Mouse (Mus musculus): ENCODE results near the gene Dock9. TPM values are rescaled to one million over a fixed set of nuclear protein-coding genes. Genes with fewer than 3 reads are reported as not detected.

Gene Dock9
- polyA plus RNA-seq, 1 experiment from 2014 or later: 11.1 TPM

DNA sequence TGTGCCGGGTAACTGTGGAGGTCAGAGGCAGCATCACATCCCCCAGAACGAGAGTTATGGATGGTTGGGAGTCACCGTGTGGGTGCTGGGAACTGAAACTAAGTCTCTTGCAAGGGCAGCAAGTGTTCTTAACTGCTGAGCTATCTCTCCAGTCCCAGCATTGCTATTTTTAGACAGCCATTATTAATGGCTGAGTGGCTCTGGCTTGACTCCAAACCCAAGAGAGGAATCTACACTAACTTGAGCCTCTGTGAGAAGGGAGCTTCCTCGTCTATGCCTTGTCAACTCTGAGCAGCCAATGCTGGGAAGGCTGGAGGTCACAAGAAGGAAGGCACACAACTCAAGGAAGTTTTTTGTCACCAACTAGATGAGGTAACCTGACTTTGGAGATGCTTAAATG, 275.9 kb downstream of the Dock9 start:
- Histone ChIP-seq H3K4me2 (ENCODE audit: low read length) (no peak overlapping the region), H3K4me3 (replicated peaks; ENCODE audit: low read depth, low read length) (no peak overlapping the region), H3K27me3 (ENCODE audit: insufficient read depth, low read length) (no peaks in the 10 kb centered on the region), H3K9me3 (replicated peaks; ENCODE audit: low read length) (no peaks in the 10 kb centered on the region), H3K9ac (ENCODE audit: low read depth, low read length) (no peak overlapping the region), H3K27ac (no peak overlapping the region), H3K36me3 (ENCODE audit: insufficient read depth, low read length) (no peaks in the 10 kb centered on the region), H3K4me1 (replicated peaks; ENCODE audit: insufficient read depth, low read length) (0 out of 2 replicates have a peak, but pooled peaks cover 3% of the 10 kb centered on the region)
- TF ChIP-seq CTCF (IDR thresholded peaks at IDR 0.05; ENCODE audit: low read depth): no peak
- 36% methylated on average over 4 of the region's 4 CpGs for WGBS
- ATAC-seq (replicated peaks; ENCODE audit: low FRiP score, low read depth) (no peak), DNase-seq (ENCODE audit: low spot score) (peak; percentile 68)

DNA sequence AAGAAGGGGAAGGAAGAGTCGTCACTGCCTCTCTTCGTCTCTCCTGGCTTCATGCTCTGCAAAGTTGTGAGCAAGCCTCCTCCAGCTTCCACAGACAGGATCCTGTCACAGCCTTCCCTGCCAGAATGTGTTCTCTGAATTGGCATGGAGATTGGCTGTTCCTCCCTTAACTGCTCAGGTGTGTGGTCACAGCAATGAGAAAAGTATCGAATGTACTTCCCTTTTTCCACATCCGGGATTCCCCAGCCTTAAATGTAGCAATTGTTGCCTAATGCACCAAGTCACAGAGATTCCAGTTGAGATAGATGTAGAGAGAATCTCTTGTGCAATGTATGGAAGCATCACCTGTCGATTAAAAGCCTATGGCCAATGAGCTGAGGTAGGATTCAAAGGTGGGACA, 280.8 kb downstream of the Dock9 start:
- Histone ChIP-seq H3K27me3 (ENCODE audit: insufficient read depth, low read length) (no peaks in the 10 kb centered on the region), H3K27ac (no peak overlapping the region), H3K4me1 (replicated peaks; ENCODE audit: insufficient read depth, low read length) (0 out of 2 replicates have a peak, but pooled peaks cover under 1% of the 10 kb centered on the region), H3K36me3 (ENCODE audit: insufficient read depth, low read length) (no peaks in the 10 kb centered on the region), H3K4me2 (ENCODE audit: low read length) (no peak overlapping the region), H3K9ac (ENCODE audit: low read depth, low read length) (no peak overlapping the region), H3K9me3 (replicated peaks; ENCODE audit: low read length) (no peaks in the 10 kb centered on the region), H3K4me3 (replicated peaks; ENCODE audit: low read depth, low read length) (no peak overlapping the region)
- 82% methylated on average over 5 of the region's 5 CpGs for WGBS
- TF ChIP-seq CTCF (IDR thresholded peaks at IDR 0.05; ENCODE audit: low read depth): no peak
- ATAC-seq (replicated peaks; ENCODE audit: low FRiP score, low read depth): no peak
- DNase-seq (ENCODE audit: low spot score): no peak

DNA sequence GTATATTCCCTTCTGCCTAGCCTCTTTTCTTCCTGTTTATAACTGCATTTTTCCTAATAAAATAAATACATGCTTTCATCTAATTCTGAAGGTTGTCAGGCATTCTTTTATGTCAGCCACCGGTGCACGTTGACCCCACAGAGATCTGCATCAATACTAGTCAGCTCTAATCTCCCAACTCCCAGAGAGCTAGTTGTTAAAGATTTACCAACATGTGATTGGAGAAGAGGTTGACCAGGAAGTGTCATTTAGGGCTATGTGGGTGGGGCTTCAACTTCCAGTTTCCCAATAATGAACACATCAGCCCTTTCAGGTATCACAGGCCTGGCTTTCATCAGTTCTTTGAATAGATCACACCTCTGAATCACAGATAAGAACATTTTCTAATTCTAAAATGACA, 288.7 kb downstream of the Dock9 start:
- TF ChIP-seq CTCF (IDR thresholded peaks at IDR 0.05; ENCODE audit: low read depth): no peak
- H3K36me3 ChIP-seq (ENCODE audit: insufficient read depth, low read length): no peaks in the 10 kb centered on the region
- no peak overlapping the region for H3K4me2 ChIP-seq (ENCODE audit: low read length)
- H3K27me3 ChIP-seq (ENCODE audit: insufficient read depth, low read length): peaks cover 4% of the 10 kb centered on the region; the same call in 1 of the 2 replicates
- WGBS: 69% methylated on average over 2 of the region's 2 CpGs
- DNase-seq (ENCODE audit: low spot score) (no peak), ATAC-seq (replicated peaks; ENCODE audit: low FRiP score, low read depth) (no peak)
- H3K27ac ChIP-seq: no peak overlapping the region
- H3K9ac ChIP-seq (ENCODE audit: low read depth, low read length): no peak overlapping the region
- H3K9me3 ChIP-seq (replicated peaks; ENCODE audit: low read length): no peaks in the 10 kb centered on the region
- H3K4me1 ChIP-seq (replicated peaks; ENCODE audit: insufficient read depth, low read length): no peaks in the 10 kb centered on the region
- no peak overlapping the region for H3K4me3 ChIP-seq (replicated peaks; ENCODE audit: low read depth, low read length)

DNA sequence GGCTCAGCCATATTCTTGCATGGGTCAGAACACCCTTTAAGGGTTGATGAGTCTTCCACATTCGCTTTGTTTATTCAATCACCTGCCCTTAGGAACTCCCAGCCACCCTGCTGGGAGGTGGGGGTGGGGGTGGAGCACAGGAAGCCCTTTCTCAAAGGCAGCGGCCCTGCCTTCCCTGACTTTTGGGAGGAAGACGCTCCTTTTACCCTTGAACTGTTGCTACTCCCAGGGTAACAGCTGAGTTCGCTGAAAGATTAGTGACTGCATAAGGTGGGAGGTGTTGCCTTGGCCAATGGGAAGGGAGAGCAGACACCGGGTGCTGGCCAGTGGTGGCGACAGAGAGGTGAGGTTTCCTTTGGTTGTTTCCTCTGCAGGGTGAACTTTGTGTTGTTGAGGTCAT, 291.3 kb downstream of the Dock9 start:
- TF ChIP-seq CTCF (IDR thresholded peaks at IDR 0.05; ENCODE audit: low read depth): peak; percentile 32; the same call in 1 of the 2 replicates
- Histone ChIP-seq H3K9me3 (replicated peaks; ENCODE audit: low read length) (no peaks in the 10 kb centered on the region), H3K27me3 (ENCODE audit: insufficient read depth, low read length) (peaks cover 4% of the 10 kb centered on the region; the same call in 1 of the 2 replicates), H3K4me1 (replicated peaks; ENCODE audit: insufficient read depth, low read length) (no peaks in the 10 kb centered on the region), H3K9ac (ENCODE audit: low read depth, low read length) (no peak overlapping the region), H3K27ac (no peak overlapping the region), H3K36me3 (ENCODE audit: insufficient read depth, low read length) (no peaks in the 10 kb centered on the region), H3K4me2 (ENCODE audit: low read length) (no peak overlapping the region), H3K4me3 (replicated peaks; ENCODE audit: low read depth, low read length) (no peak overlapping the region)
- peak; percentile 43 for DNase-seq (ENCODE audit: low spot score)
- ATAC-seq (replicated peaks; ENCODE audit: low FRiP score, low read depth): peak; percentile 87
- WGBS: 15% methylated on average over 6 of the region's 6 CpGs

DNA sequence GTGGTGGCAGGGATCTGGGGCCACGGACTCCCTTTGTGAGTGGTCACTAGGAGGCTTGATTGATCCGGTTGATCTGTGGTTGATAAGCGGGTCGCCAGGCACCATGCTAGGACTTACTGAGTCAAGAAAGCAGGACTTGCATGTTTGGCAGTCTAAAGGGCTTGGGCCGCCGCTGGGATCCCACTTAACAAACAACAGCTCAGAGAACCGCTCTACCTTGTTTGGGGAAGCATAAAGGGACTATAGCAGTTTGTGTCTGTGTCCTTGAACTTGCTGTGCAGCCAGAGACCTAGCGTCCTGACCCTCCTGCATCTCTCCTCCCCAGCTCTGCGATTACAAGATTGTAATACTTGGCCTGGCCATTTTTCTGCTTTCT, 292.2 kb downstream of the Dock9 start:
- H3K4me3 ChIP-seq (replicated peaks; ENCODE audit: low read depth, low read length): no peak overlapping the region
- WGBS: 49% methylated on average over 9 of the region's 9 CpGs

DNA sequence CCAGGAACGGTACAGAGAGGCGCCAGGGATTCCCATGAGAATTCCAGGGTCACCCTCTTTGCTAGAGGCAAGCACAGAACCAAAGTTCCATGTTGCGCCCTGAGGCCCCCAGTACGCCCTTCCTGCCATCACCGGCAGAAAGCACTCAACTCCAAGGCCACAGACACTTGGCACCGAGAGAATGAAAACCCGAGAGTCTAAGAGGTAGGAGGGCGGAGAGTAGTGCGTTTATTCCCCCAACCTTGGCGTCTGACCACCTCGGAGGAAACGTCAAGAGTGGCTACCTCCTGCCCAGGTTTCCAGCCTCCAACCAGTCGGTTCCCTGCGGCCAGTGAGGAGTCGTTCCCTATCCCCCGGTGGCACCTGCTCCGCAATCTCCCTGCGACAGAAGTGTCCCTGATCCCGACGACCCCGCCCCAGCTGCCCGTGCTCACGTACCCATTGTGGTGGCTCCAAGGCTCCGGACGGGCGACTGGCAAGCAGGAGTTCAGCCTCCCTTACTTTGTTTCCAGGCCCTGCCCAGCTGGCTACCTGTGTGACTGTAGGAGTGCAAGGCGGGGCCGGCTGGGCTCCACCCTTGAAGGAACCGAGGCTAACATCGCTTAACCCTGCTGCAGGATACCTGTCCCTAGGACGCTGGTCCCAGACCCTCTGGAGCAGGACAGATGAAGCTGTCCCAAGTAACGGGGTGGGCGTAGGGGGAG, 292.7 kb downstream of the Dock9 start, which contains the start of gene Slc15a1:
TSS of gene Slc15a1 (minus strand) at position 472 of the 704 bp plus-strand sequence.
- H3K4me2 ChIP-seq (ENCODE audit: low read length): peak within 1 kb of the TSS; percentile 46
- DNase-seq (ENCODE audit: low spot score) (no peak), ATAC-seq (replicated peaks; ENCODE audit: low FRiP score, low read depth) (peak; percentile 45)
- TF ChIP-seq CTCF (IDR thresholded peaks at IDR 0.05; ENCODE audit: low read depth): no peak
- H3K4me3 ChIP-seq (replicated peaks; ENCODE audit: low read depth, low read length): peak within 1 kb of the TSS; percentile 11; the same call in 1 of the 2 replicates
- H3K9me3 ChIP-seq (replicated peaks; ENCODE audit: low read length): no peaks in the 10 kb centered on the region
- H3K36me3 ChIP-seq (ENCODE audit: insufficient read depth, low read length): no peaks in the 10 kb centered on the region
- whole genome bisulfite sequencing: 11% methylated on average over 33 of the region's 33 CpGs
- H3K4me1 ChIP-seq (replicated peaks; ENCODE audit: insufficient read depth, low read length): no peaks in the 10 kb centered on the region
- no peak within 1 kb of the TSS for H3K27ac ChIP-seq
- peaks cover 4% of the 10 kb centered on the region; the same call in 1 of the 2 replicates for H3K27me3 ChIP-seq (ENCODE audit: insufficient read depth, low read length)
- 0 out of 2 replicates have a peak within 1 kb of the TSS, but pooled peaks have one; percentile 14 for H3K9ac ChIP-seq (ENCODE audit: low read depth, low read length)

More for the DNA sequence above, 292.2 kb downstream of the Dock9 start:
- Histone ChIP-seq H3K4me1 (replicated peaks; ENCODE audit: insufficient read depth, low read length) (no peaks in the 10 kb centered on the region), H3K9ac (ENCODE audit: low read depth, low read length) (no peak overlapping the region), H3K9me3 (replicated peaks; ENCODE audit: low read length) (no peaks in the 10 kb centered on the region), H3K36me3 (ENCODE audit: insufficient read depth, low read length) (no peaks in the 10 kb centered on the region), H3K27ac (no peak overlapping the region), H3K27me3 (ENCODE audit: insufficient read depth, low read length) (peaks cover 4% of the 10 kb centered on the region; the same call in 1 of the 2 replicates), H3K4me2 (ENCODE audit: low read length) (peak overlapping the region; percentile 46)
- no peak for ATAC-seq (replicated peaks; ENCODE audit: low FRiP score, low read depth)
- no peak for DNase-seq (ENCODE audit: low spot score)
- TF ChIP-seq CTCF (IDR thresholded peaks at IDR 0.05; ENCODE audit: low read depth): no peak

Data from kidney, postnatal 0 days (tissue).